Mouse (Mus musculus) spleen, adult 2 months (tissue): Measurements from ENCODE around the gene Tent4b.

ENCODE experiments used
- CTCF ChIP-seq: fragments of 200-500 bp; IDR thresholded peaks from 2 replicates; pipeline ENCODE4 v1.5.1; 2011; ENCODE audit warnings: mild to moderate bottlenecking, inconsistent platforms; ENCODE audit not compliant: insufficient read depth, insufficient read length, insufficient replicate concordance; ENCODE audit errors: extremely low read depth
- POLR2A ChIP-seq: fragments of 200-500 bp; IDR thresholded peaks from 2 replicates; pipeline ENCODE4 v1.6.1; 2011; ENCODE audit warnings: low read depth, low read length, inconsistent platforms

DNA sequence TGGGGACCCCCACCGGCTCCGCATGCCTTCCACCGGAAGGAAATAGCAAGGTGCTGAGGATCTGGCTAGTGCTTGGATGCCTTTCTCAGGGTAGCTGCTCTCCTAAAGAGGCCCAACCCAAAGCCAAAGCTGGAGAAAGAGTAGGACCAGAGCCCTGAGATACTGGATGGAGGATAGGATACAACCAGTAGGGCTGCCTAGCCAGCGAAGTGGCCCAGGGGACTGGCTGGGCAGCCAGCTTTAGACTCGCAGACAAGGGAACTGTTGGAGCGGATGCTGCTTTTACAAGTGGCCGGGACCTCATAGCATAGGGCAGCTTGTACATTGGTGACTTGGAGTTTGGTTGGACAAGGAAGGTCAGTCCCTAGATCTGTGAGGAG is 74.0 kb downstream of the Tent4b start:
- TF ChIP-seq CTCF: no peak
- TF ChIP-seq POLR2A: no peak
